Mouse (Mus musculus): Measurements from ENCODE around the gene Traf3.

DNA sequence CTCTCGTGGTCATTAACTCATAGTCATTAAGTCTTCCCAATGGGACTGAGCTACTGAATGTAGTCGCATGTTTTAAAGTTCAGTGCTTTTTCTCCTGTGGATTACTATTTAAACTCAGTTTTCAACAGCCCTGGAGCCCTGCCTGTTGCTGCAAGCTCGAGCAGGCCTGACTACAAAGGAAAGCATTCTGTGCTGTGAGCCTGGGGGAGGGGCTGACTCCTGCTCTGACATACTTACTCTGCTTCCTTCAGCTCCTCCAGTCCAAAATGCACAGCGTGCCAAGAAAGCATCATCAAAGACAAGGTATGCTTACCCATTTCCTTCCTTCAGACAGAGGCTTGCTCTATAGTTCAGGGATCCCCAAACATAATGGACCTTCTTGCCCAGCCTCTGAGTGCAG lies 72.6 kb downstream of the Traf3 start:
- TF ChIP-seq CTCF (IDR thresholded peaks at IDR 0.05; ENCODE audit: low read depth, low read length) = no peak
- TF ChIP-seq POLR2A (IDR thresholded peaks at IDR 0.05; ENCODE audit: insufficient read depth, low read length) = no peak
- no peak for TF ChIP-seq EP300 (IDR thresholded peaks at IDR 0.05; ENCODE audit: insufficient read depth, low read depth, low read length)
